Mouse (Mus musculus): ENCODE measurements around the gene Rtp4. TPM values are rescaled to one million over a fixed set of nuclear protein-coding genes. Genes with fewer than 3 reads are reported as not detected.

The Rtp4 gene
- polyA plus RNA-seq, 1 experiment from 2014 or later, result 8.0 TPM

- H3K4me3 ChIP-seq (ENCODE audit: low read length), result no peak overlapping the region
- no peak for ATAC-seq (ENCODE audit: low read depth)
- no peaks in the 10 kb centered on the region for H3K36me3 ChIP-seq (ENCODE audit: control insufficient read depth, insufficient read depth, low read length)
- H3K27ac ChIP-seq (ENCODE audit: low read length), result no peak overlapping the region
- no peaks in the 10 kb centered on the region for H3K9me3 ChIP-seq (ENCODE audit: control insufficient read depth, low read length)
- H3K4me2 ChIP-seq (ENCODE audit: low read depth, low read length), result no peak overlapping the region
- H3K4me1 ChIP-seq (replicated peaks; ENCODE audit: control insufficient read depth, insufficient read depth, low read length), result no peaks in the 10 kb centered on the region
- 90% methylated on average over 5 of the region's 5 CpGs for WGBS
- no peaks in the 10 kb centered on the region for H3K27me3 ChIP-seq (ENCODE audit: control insufficient read depth, insufficient read depth, low read depth, low read length)
- no peak overlapping the region for H3K9ac ChIP-seq (ENCODE audit: low read length)
These were observed 132.9 kb downstream of the Rtp4 start for GRCm38 (mm10) chr16:23653028-23653427.

- Histone ChIP-seq H3K27me3 (ENCODE audit: control insufficient read depth, insufficient read depth, low read depth, low read length) (no peaks in the 10 kb centered on the region), H3K9me3 (ENCODE audit: control insufficient read depth, low read length) (no peaks in the 10 kb centered on the region), H3K9ac (ENCODE audit: low read length) (no peak overlapping the region), H3K27ac (ENCODE audit: low read length) (no peak overlapping the region), H3K4me1 (replicated peaks; ENCODE audit: control insufficient read depth, insufficient read depth, low read length) (no peaks in the 10 kb centered on the region), H3K36me3 (ENCODE audit: control insufficient read depth, insufficient read depth, low read length) (no peaks in the 10 kb centered on the region), H3K4me3 (ENCODE audit: low read length) (no peak overlapping the region), H3K4me2 (ENCODE audit: low read depth, low read length) (no peak overlapping the region)
- no peak for ATAC-seq (ENCODE audit: low read depth)
- WGBS, result 68% methylated on average over 4 of the region's 4 CpGs
These were observed 133.4 kb downstream of the Rtp4 start for GRCm38 (mm10) chr16:23653479-23653878.

- Histone ChIP-seq H3K27ac (ENCODE audit: low read length) (no peak overlapping the region), H3K9me3 (ENCODE audit: control insufficient read depth, low read length) (no peaks in the 10 kb centered on the region), H3K9ac (ENCODE audit: low read length) (no peak overlapping the region), H3K4me3 (ENCODE audit: low read length) (no peak overlapping the region), H3K4me1 (replicated peaks; ENCODE audit: control insufficient read depth, insufficient read depth, low read length) (no peaks in the 10 kb centered on the region), H3K36me3 (ENCODE audit: control insufficient read depth, insufficient read depth, low read length) (no peaks in the 10 kb centered on the region), H3K27me3 (ENCODE audit: control insufficient read depth, insufficient read depth, low read depth, low read length) (no peaks in the 10 kb centered on the region), H3K4me2 (ENCODE audit: low read depth, low read length) (no peak overlapping the region)
- WGBS, result 78% methylated on average over 13 of the region's 13 CpGs
- ATAC-seq (ENCODE audit: low read depth), result no peak
These were observed 139.8 kb downstream of the Rtp4 start for GRCm38 (mm10) chr16:23659597-23660531.

Other genes with a start within 250 kb of the Rtp4 start
- not detected in 2 replicates for gene Rtp1, start 91.2 kb upstream of the Rtp4 start, polyA plus RNA-seq (2015; fragmentation: Nextera tagmentation; extraction: Ambion mirVana)
- 3.7 and 4.0 TPM in 2 replicates for gene Masp1, start 524 bp downstream of the Rtp4 start, polyA plus RNA-seq (2015; fragmentation: Nextera tagmentation; extraction: Ambion mirVana)